Mouse (Mus musculus): Measurements from ENCODE around the gene Ctsz. TPM values are rescaled to one million over a fixed set of nuclear protein-coding genes. Genes with fewer than 3 reads are reported as not detected.

The Ctsz gene
- polyA plus RNA-seq, 1 experiment from 2014 or later: 110 TPM

GRCm38 (mm10) chr2:174470333-174470732, 31.5 kb upstream of the Ctsz start:
- H3K4me1 ChIP-seq (ENCODE audit: control insufficient read depth, insufficient read depth, low read length): peaks cover 19% of the 10 kb centered on the region
- no peaks in the 10 kb centered on the region for H3K27me3 ChIP-seq (ENCODE audit: control insufficient read depth, insufficient read depth, low read length)
- no peaks in the 10 kb centered on the region for H3K9me3 ChIP-seq (replicated peaks; ENCODE audit: control insufficient read depth, low read length)
- WGBS (ENCODE audit: insufficient replicate concordance): 77% methylated on average over 4 of the region's 4 CpGs
- peaks cover 5% of the 10 kb centered on the region; the same call in 1 of the 2 replicates for H3K36me3 ChIP-seq (ENCODE audit: control insufficient read depth, insufficient read depth, low read length)
- no peak overlapping the region for H3K4me3 ChIP-seq (ENCODE audit: low read depth, low read length)
- H3K27ac ChIP-seq (ENCODE audit: low read depth, low read length): no peak overlapping the region
- no peak overlapping the region for H3K9ac ChIP-seq (ENCODE audit: low read depth, low read length)
- no peak overlapping the region for H3K4me2 ChIP-seq
- no peak for ATAC-seq (replicated peaks; ENCODE audit: insufficient number of reproducible peaks, low FRiP score, low TSS enrichment)

GRCm38 (mm10) chr2:174463789-174464523, 25.1 kb upstream of the Ctsz start, which contains the start of gene Atp5e:
TSS of gene Atp5e (minus strand) at chr2:174464105.
- H3K36me3 ChIP-seq (ENCODE audit: control insufficient read depth, insufficient read depth, low read length): peaks cover 21% of the 10 kb centered on the region
- peak within 1 kb of the TSS; percentile 78 for H3K27ac ChIP-seq (ENCODE audit: low read depth, low read length)
- peak; percentile 100 for ATAC-seq (replicated peaks; ENCODE audit: insufficient number of reproducible peaks, low FRiP score, low TSS enrichment)
- H3K4me1 ChIP-seq (ENCODE audit: control insufficient read depth, insufficient read depth, low read length): peaks cover 5% of the 10 kb centered on the region
- no peaks in the 10 kb centered on the region for H3K27me3 ChIP-seq (ENCODE audit: control insufficient read depth, insufficient read depth, low read length)
- no peaks in the 10 kb centered on the region for H3K9me3 ChIP-seq (replicated peaks; ENCODE audit: control insufficient read depth, low read length)
- H3K4me2 ChIP-seq: peak within 1 kb of the TSS; percentile 99
- H3K9ac ChIP-seq (ENCODE audit: low read depth, low read length): peak within 1 kb of the TSS; percentile 88
- H3K4me3 ChIP-seq (ENCODE audit: low read depth, low read length): peak within 1 kb of the TSS; percentile 77
- WGBS (ENCODE audit: insufficient replicate concordance): 2% methylated on average over 48 of the region's 48 CpGs

GRCm38 (mm10) chr2:174463370-174463769, 24.5 kb upstream of the Ctsz start:
- Histone ChIP-seq H3K27ac (ENCODE audit: low read depth, low read length) (peak overlapping the region; percentile 78), H3K36me3 (ENCODE audit: control insufficient read depth, insufficient read depth, low read length) (peaks cover 21% of the 10 kb centered on the region), H3K27me3 (ENCODE audit: control insufficient read depth, insufficient read depth, low read length) (no peaks in the 10 kb centered on the region), H3K9ac (ENCODE audit: low read depth, low read length) (peak overlapping the region; percentile 88), H3K4me2 (peak overlapping the region; percentile 99), H3K4me3 (ENCODE audit: low read depth, low read length) (peak overlapping the region; percentile 77), H3K4me1 (ENCODE audit: control insufficient read depth, insufficient read depth, low read length) (peaks cover 5% of the 10 kb centered on the region), H3K9me3 (replicated peaks; ENCODE audit: control insufficient read depth, low read length) (no peaks in the 10 kb centered on the region)
- ATAC-seq (replicated peaks; ENCODE audit: insufficient number of reproducible peaks, low FRiP score, low TSS enrichment): peak; percentile 23
- 34% methylated on average over 10 of the region's 10 CpGs for WGBS (ENCODE audit: insufficient replicate concordance)

GRCm38 (mm10) chr2:174459365-174459764, 20.5 kb upstream of the Ctsz start:
- WGBS (ENCODE audit: insufficient replicate concordance): 65% methylated on average over 2 of the region's 2 CpGs
- Histone ChIP-seq H3K27me3 (ENCODE audit: control insufficient read depth, insufficient read depth, low read length) (no peaks in the 10 kb centered on the region), H3K27ac (ENCODE audit: low read depth, low read length) (no peak overlapping the region), H3K9me3 (replicated peaks; ENCODE audit: control insufficient read depth, low read length) (no peaks in the 10 kb centered on the region), H3K4me2 (no peak overlapping the region), H3K4me3 (ENCODE audit: low read depth, low read length) (no peak overlapping the region), H3K4me1 (ENCODE audit: control insufficient read depth, insufficient read depth, low read length) (peaks cover 5% of the 10 kb centered on the region), H3K9ac (ENCODE audit: low read depth, low read length) (no peak overlapping the region), H3K36me3 (ENCODE audit: control insufficient read depth, insufficient read depth, low read length) (peaks cover 16% of the 10 kb centered on the region)
- no peak for ATAC-seq (replicated peaks; ENCODE audit: insufficient number of reproducible peaks, low FRiP score, low TSS enrichment)

GRCm38 (mm10) chr2:174453681-174454080, 14.8 kb upstream of the Ctsz start:
- Histone ChIP-seq H3K27ac (ENCODE audit: low read depth, low read length) (peak overlapping the region; percentile 30; the same call in 1 of the 2 replicates), H3K4me3 (ENCODE audit: low read depth, low read length) (no peak overlapping the region), H3K4me1 (ENCODE audit: control insufficient read depth, insufficient read depth, low read length) (no peaks in the 10 kb centered on the region), H3K9ac (ENCODE audit: low read depth, low read length) (peak overlapping the region; percentile 24; the same call in 1 of the 2 replicates), H3K36me3 (ENCODE audit: control insufficient read depth, insufficient read depth, low read length) (no peaks in the 10 kb centered on the region), H3K9me3 (replicated peaks; ENCODE audit: control insufficient read depth, low read length) (no peaks in the 10 kb centered on the region), H3K27me3 (ENCODE audit: control insufficient read depth, insufficient read depth, low read length) (no peaks in the 10 kb centered on the region), H3K4me2 (peak overlapping the region; percentile 27; the same call in 1 of the 2 replicates)
- 55% methylated on average over 7 of the region's 7 CpGs for WGBS (ENCODE audit: insufficient replicate concordance)
- ATAC-seq (replicated peaks; ENCODE audit: insufficient number of reproducible peaks, low FRiP score, low TSS enrichment): peak; percentile 77

- H3K4me2 ChIP-seq: no peak within 1 kb of the TSS
- no peaks in the 10 kb centered on the region for H3K9me3 ChIP-seq (replicated peaks; ENCODE audit: control insufficient read depth, low read length)
- ATAC-seq (replicated peaks; ENCODE audit: insufficient number of reproducible peaks, low FRiP score, low TSS enrichment): peak; percentile 55; the same call in 1 of the 2 replicates
Observed at GRCm38 (mm10) chr2:174450353-174450752, 11.5 kb upstream of the Ctsz start, which contains the start of gene Tubb1. TSS of gene Tubb1 (plus strand) at chr2:174450695.

GRCm38 (mm10) chr2:174448405-174448804, 9.6 kb upstream of the Ctsz start:
- ATAC-seq (replicated peaks; ENCODE audit: insufficient number of reproducible peaks, low FRiP score, low TSS enrichment): no peak

More at GRCm38 (mm10) chr2:174450353-174450752, 11.5 kb upstream of the Ctsz start, which contains the start of gene Tubb1:
- 53% methylated on average over 4 of the region's 4 CpGs for WGBS (ENCODE audit: insufficient replicate concordance)
- Histone ChIP-seq H3K4me1 (ENCODE audit: control insufficient read depth, insufficient read depth, low read length) (no peaks in the 10 kb centered on the region), H3K27me3 (ENCODE audit: control insufficient read depth, insufficient read depth, low read length) (no peaks in the 10 kb centered on the region; the same call in 1 of the 2 replicates), H3K27ac (ENCODE audit: low read depth, low read length) (no peak within 1 kb of the TSS), H3K36me3 (ENCODE audit: control insufficient read depth, insufficient read depth, low read length) (no peaks in the 10 kb centered on the region), H3K4me3 (ENCODE audit: low read depth, low read length) (no peak within 1 kb of the TSS), H3K9ac (ENCODE audit: low read depth, low read length) (no peak within 1 kb of the TSS)

GRCm38 (mm10) chr2:174446905-174447304, 8.1 kb upstream of the Ctsz start:
- Histone ChIP-seq H3K4me2 (no peak overlapping the region), H3K36me3 (ENCODE audit: control insufficient read depth, insufficient read depth, low read length) (no peaks in the 10 kb centered on the region), H3K9ac (ENCODE audit: low read depth, low read length) (no peak overlapping the region), H3K4me1 (ENCODE audit: control insufficient read depth, insufficient read depth, low read length) (peaks cover 3% of the 10 kb centered on the region; the same call in 1 of the 2 replicates), H3K27ac (ENCODE audit: low read depth, low read length) (no peak overlapping the region), H3K27me3 (ENCODE audit: control insufficient read depth, insufficient read depth, low read length) (no peaks in the 10 kb centered on the region; the same call in 1 of the 2 replicates), H3K4me3 (ENCODE audit: low read depth, low read length) (no peak overlapping the region), H3K9me3 (replicated peaks; ENCODE audit: control insufficient read depth, low read length) (no peaks in the 10 kb centered on the region)
- 65% methylated on average over 8 of the region's 8 CpGs for WGBS (ENCODE audit: insufficient replicate concordance)
- no peak for ATAC-seq (replicated peaks; ENCODE audit: insufficient number of reproducible peaks, low FRiP score, low TSS enrichment)

More at GRCm38 (mm10) chr2:174448405-174448804, 9.6 kb upstream of the Ctsz start:
- Histone ChIP-seq H3K9me3 (replicated peaks; ENCODE audit: control insufficient read depth, low read length) (no peaks in the 10 kb centered on the region), H3K4me3 (ENCODE audit: low read depth, low read length) (no peak overlapping the region), H3K36me3 (ENCODE audit: control insufficient read depth, insufficient read depth, low read length) (no peaks in the 10 kb centered on the region), H3K27ac (ENCODE audit: low read depth, low read length) (no peak overlapping the region), H3K27me3 (ENCODE audit: control insufficient read depth, insufficient read depth, low read length) (no peaks in the 10 kb centered on the region; the same call in 1 of the 2 replicates), H3K4me1 (ENCODE audit: control insufficient read depth, insufficient read depth, low read length) (no peaks in the 10 kb centered on the region), H3K4me2 (no peak overlapping the region), H3K9ac (ENCODE audit: low read depth, low read length) (no peak overlapping the region)
- 86% methylated on average over 4 of the region's 4 CpGs for WGBS (ENCODE audit: insufficient replicate concordance)

All from heart, embryonic 11.5 days (tissue).